Mouse (Mus musculus) lung, postnatal 0 days (tissue): Measurements from ENCODE around the gene Nmbr. TPM values are rescaled to one million over a fixed set of nuclear protein-coding genes. Genes with fewer than 3 reads are reported as not detected.

Experiments used
- ATAC-seq: fragments of 200-750 bp; cut with Nextera tagmentation; 2 replicates; pipeline ENCODE4 v1.8.0; 2017; ENCODE audit warnings: moderate library complexity
- DNase-seq: peaks from one replicate; pipeline ENCODE4 v3.0.0-alpha.2; 2016; ENCODE audit warnings: low spot score
- H3K27ac ChIP-seq: fragments of 300-500 bp; sonication (generic); 2 replicates; pipeline ENCODE4 v1.5.1; 2014; ENCODE audit warnings: antibody characterized with exemption, mild to moderate bottlenecking, low read length, mixed read lengths
- H3K27me3 ChIP-seq: fragments of 300-500 bp; sonication (generic); replicated peaks from 2 replicates; pipeline ENCODE4 v1.6.1; 2014; ENCODE audit warnings: low read length, mixed read lengths; ENCODE audit not compliant: insufficient read depth
- H3K36me3 ChIP-seq: fragments of 300-500 bp; sonication (generic); 2 replicates; pipeline ENCODE4 v1.6.1; 2014; ENCODE audit warnings: low read length, mixed read lengths; ENCODE audit not compliant: insufficient read depth
- H3K4me1 ChIP-seq: fragments of 300-500 bp; sonication (generic); 2 replicates; pipeline ENCODE4 v1.6.1; 2014; ENCODE audit warnings: antibody characterized with exemption, low read depth, low read length, mixed read lengths; ENCODE audit not compliant: insufficient read depth
- H3K4me2 ChIP-seq: fragments of 300-500 bp; sonication (generic); replicated peaks from 2 replicates; pipeline ENCODE4 v1.6.1; 2014; ENCODE audit warnings: low read depth, mild to moderate bottlenecking, low read length, moderate library complexity, mixed read lengths
- H3K4me3 ChIP-seq: fragments of 300-500 bp; sonication (generic); 2 replicates; pipeline ENCODE4 v1.5.1; 2014; ENCODE audit warnings: low read depth, low read length
- H3K9ac ChIP-seq: fragments of 300-500 bp; sonication (generic); replicated peaks from 2 replicates; pipeline ENCODE4 v1.6.1; 2014; ENCODE audit warnings: low read depth, mild to moderate bottlenecking
- H3K9me3 ChIP-seq: fragments of 300-500 bp; sonication (generic); 2 replicates; pipeline ENCODE4 v1.6.1; 2016; ENCODE audit warnings: low read length, mixed read lengths
- CTCF ChIP-seq: IDR thresholded peaks from 2 replicates; pipeline ENCODE4 v1.5.1; 2016; ENCODE audit warnings: antibody characterized with exemption, mild to moderate bottlenecking
- EP300 ChIP-seq: IDR thresholded peaks from 2 replicates; pipeline ENCODE4 v1.6.1; 2016; ENCODE audit warnings: antibody characterized with exemption, mild to moderate bottlenecking, control low read depth
- WGBS: fragments of 180-500 bp; shearing (Covaris S2); extraction: QIAGEN DNeasy Blood & Tissue Kit; methylation state at CpG from one replicate; pipeline ENCODE4 v1.1.7; 2014; 5-methylcytosine and 5-hydroxymethylcytosine counted together
- polyA plus RNA-seq: library from polyadenylated mRNA; unstranded; fragments of >200 nt; fragmentation: Nextera tagmentation; extraction: Ambion mirVana; gene quantifications from 2 replicates; pipeline ENCODE4 v1.2.1, GENCODE M21; 2015

Nmbr gene
- not detected in 2 replicates for polyA plus RNA-seq

DNA sequence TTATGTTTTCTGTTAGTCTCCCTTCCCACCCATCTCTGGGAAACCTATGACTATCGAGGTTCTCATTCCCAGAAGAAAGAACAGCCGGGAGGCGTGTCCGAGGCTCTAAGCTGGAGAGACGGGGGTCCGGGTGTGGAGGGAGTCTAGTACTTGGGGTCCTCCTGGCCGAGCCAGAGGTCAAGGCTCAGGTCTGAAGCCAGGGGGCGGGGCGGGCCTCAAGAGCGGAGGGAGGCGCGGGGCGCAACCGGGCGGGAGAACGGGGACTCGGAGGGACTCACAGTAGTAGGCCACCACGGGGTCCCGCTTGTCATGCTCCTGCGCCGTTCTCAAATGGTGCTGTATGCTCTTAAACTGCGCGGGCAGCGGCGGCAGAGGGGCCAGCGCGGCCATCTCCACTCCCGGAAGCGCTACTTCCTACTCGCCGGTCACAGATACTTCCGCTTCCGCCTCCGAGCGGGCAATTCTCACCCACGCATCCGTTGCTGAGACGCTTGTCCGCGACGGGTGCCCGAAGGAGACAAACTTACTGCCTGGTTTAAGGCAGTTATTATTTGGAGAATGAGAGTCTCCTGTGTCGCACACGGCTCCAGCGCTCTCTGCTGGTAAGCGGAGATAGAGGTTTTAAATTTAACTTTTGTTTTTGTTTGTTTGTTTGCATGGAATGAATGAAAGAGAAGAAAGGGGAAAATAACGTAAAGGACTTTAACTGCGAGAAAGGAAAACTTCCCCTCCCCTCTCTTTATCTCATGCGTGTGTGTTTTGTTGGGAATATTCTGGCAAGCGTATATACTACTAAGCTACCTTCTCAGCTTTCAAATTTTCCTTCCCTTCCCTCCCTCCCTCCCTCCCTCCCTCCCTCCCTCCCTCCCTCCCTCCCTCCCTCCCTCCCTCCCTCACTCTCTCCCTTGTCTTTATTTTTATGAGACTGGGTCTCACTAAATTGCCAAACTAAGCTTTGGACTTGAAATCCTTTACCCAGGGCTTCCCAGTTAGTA is at the start of gene Nmbr, which contains the start of gene Vta1:
Gene Nmbr, plus strand, starts transcription at position 520 of the 995 bp plus-strand sequence.
Gene Vta1, minus strand, starts transcription at position 489 of the 995 bp plus-strand sequence.
- WGBS = 2% methylated on average over 48 of the region's 50 CpGs
- Histone ChIP-seq H3K4me1 (no peaks in the 10 kb centered on the region; the same call in 1 of the 2 replicates), H3K4me3 (peak within 1 kb of the TSS; percentile 98), H3K9ac (peak within 1 kb of the TSS; percentile 88), H3K27me3 (no peaks in the 10 kb centered on the region), H3K4me2 (peak within 1 kb of the TSS; percentile 60), H3K36me3 (no peaks in the 10 kb centered on the region), H3K27ac (peak within 1 kb of the TSS; percentile 75), H3K9me3 (no peaks in the 10 kb centered on the region)
- peak; percentile 99 for DNase-seq
- peak; percentile 99 for ATAC-seq
- TF ChIP-seq CTCF = peak; percentile 90
- TF ChIP-seq EP300 = peak; percentile 87

DNA sequence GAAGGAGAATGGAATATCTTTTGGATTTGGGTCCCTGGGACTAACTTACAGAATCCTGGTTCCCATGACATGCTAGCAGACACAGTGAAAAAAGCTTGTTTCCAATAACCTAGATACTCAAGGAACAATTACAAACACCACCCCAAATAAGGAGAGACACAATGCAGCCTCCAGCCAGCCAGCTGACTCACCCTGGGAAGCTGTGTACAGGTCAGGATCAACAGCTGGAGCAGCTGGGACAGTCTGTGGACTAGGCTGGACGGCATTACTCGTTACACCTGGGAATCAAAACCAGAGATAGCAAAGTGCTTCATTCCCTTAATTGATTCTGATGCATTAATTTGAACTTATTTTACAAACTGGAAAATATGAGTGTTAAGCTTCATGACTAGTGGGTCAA is 44.5 kb upstream of the Nmbr start:
- H3K9me3 ChIP-seq = no peaks in the 10 kb centered on the region
- H3K4me3 ChIP-seq = no peak overlapping the region
- ATAC-seq = no peak
- no peak overlapping the region for H3K4me2 ChIP-seq
- H3K27ac ChIP-seq = no peak overlapping the region
- no peak overlapping the region for H3K9ac ChIP-seq
- 91% methylated on average over 2 of the region's 2 CpGs for WGBS
- TF ChIP-seq EP300 (no peak), CTCF (no peak)
- H3K4me1 ChIP-seq = no peaks in the 10 kb centered on the region
- no peak for DNase-seq
- no peaks in the 10 kb centered on the region for H3K27me3 ChIP-seq
- 0 out of 2 replicates have a peak, but pooled peaks cover 5% of the 10 kb centered on the region for H3K36me3 ChIP-seq

DNA sequence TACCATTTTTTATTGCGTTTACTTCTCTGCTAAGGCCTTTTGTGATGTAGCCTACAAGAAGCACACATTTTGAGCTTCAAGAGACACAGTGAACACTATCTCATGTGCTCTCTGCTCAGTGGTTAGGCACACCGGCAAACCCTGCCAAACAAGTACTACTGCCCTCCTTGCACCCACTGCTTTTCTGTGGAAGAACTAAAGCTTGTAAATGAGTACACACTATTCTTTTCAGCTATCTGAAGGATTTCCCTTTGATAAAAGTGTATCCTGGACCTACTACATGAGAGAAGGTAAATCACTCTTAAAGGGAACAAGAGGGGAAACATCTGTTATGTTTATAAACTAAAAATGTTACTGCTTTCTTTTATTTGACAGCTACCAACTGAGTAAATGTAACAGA is 39.2 kb upstream of the Nmbr start:
- Histone ChIP-seq H3K4me1 (no peaks in the 10 kb centered on the region), H3K36me3 (peaks cover 5% of the 10 kb centered on the region; the same call in 1 of the 2 replicates), H3K9ac (no peak overlapping the region), H3K27ac (no peak overlapping the region), H3K9me3 (no peaks in the 10 kb centered on the region), H3K4me2 (no peak overlapping the region), H3K27me3 (no peaks in the 10 kb centered on the region), H3K4me3 (no peak overlapping the region)
- ATAC-seq (no peak), DNase-seq (no peak)
- no peak for TF ChIP-seq CTCF
- no peak for TF ChIP-seq EP300
- WGBS = 83% methylated on average over 2 of the region's 2 CpGs

DNA sequence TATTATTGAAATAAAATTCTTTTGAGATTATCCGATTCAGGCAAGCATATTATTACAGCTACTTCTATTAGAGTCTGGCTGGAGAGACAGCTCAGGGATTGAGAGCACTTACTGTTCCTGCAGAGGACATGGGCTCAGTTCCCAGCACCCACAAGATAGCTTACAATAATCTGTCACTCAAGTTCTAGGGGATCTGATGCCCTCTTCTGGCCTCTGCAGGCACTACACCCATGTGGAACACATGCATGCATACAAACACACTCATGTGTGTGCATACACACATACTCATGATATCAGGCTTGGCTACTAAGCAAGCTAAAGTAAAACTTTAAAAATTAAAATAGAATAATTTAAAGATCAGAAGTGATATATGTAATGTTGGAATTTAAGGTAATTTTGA is 19.7 kb upstream of the Nmbr start:
- no peak overlapping the region for H3K27ac ChIP-seq
- no peak overlapping the region for H3K4me3 ChIP-seq
- no peaks in the 10 kb centered on the region for H3K36me3 ChIP-seq
- H3K4me1 ChIP-seq = no peaks in the 10 kb centered on the region
- 92% methylated on average over 1 of the region's 1 CpGs for WGBS
- ATAC-seq (no peak), DNase-seq (no peak)
- H3K9ac ChIP-seq = no peak overlapping the region
- H3K4me2 ChIP-seq = no peak overlapping the region
- H3K9me3 ChIP-seq = no peaks in the 10 kb centered on the region
- TF ChIP-seq EP300 (no peak), CTCF (peak; percentile 41)
- H3K27me3 ChIP-seq = no peaks in the 10 kb centered on the region

DNA sequence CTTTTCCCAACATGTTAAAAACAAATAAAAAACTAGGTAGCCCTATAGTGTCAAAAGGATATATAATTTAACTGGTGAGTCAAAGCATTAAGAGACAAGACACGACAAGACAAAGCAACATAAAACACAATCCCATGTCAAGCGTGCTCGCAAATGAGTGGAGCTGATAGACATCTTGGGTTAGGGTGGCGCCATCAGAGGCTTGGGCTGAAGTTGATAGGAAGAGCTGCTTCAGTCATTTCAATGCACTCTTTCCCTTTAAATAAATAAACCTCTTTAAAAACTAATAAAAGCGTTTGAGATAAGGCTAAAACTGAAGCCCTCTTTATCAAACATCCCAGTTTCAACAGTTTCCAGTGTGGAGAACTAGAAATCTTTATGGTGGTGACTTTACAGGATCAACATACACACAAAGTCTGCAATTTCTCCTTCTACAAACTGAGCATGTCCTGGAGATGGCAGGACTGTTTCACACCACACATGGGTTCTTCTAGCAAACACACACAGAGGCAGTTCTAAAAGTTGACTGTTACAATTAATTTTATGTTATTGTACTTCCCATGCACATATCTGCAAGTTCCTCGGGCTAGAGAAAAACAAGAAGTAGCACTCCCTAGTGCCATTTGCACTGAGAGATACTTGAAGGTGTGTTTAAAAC is 16.5 kb upstream of the Nmbr start:
- Histone ChIP-seq H3K4me3 (no peak overlapping the region), H3K27me3 (no peaks in the 10 kb centered on the region), H3K9me3 (no peaks in the 10 kb centered on the region), H3K27ac (no peak overlapping the region), H3K4me2 (no peak overlapping the region), H3K4me1 (no peaks in the 10 kb centered on the region), H3K9ac (no peak overlapping the region), H3K36me3 (no peaks in the 10 kb centered on the region)
- no peak for ATAC-seq
- TF ChIP-seq CTCF (no peak), EP300 (no peak)
- no peak for DNase-seq
- WGBS = 70% methylated on average over 6 of the region's 6 CpGs

DNA sequence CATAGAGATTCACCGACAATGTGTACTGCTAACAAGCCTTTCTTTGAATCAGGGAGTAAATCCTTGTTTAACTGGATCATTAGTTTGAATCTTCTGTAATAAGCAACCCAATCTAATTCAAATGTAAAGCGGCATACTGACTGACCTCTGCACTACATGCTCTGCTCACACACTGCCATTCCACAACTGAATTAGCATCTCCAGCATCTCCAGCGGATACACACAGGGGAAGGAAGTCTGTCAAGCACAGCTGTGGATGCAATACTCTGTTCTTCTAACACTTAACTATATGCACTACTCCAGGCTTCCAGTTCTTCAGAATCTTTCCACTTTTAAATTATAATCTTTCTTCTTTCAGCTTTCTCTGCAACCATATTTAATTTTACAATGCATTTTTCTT is 15.0 kb upstream of the Nmbr start:
- DNase-seq = no peak
- Histone ChIP-seq H3K9me3 (no peaks in the 10 kb centered on the region), H3K4me3 (no peak overlapping the region), H3K4me1 (no peaks in the 10 kb centered on the region), H3K9ac (no peak overlapping the region), H3K36me3 (no peaks in the 10 kb centered on the region), H3K4me2 (no peak overlapping the region), H3K27me3 (no peaks in the 10 kb centered on the region), H3K27ac (no peak overlapping the region)
- TF ChIP-seq CTCF (no peak), EP300 (no peak)
- WGBS = 91% methylated on average over 3 of the region's 3 CpGs
- no peak for ATAC-seq
